ENCODE assay signal across 8 mouse cellular contexts in the genomic region with DNA sequence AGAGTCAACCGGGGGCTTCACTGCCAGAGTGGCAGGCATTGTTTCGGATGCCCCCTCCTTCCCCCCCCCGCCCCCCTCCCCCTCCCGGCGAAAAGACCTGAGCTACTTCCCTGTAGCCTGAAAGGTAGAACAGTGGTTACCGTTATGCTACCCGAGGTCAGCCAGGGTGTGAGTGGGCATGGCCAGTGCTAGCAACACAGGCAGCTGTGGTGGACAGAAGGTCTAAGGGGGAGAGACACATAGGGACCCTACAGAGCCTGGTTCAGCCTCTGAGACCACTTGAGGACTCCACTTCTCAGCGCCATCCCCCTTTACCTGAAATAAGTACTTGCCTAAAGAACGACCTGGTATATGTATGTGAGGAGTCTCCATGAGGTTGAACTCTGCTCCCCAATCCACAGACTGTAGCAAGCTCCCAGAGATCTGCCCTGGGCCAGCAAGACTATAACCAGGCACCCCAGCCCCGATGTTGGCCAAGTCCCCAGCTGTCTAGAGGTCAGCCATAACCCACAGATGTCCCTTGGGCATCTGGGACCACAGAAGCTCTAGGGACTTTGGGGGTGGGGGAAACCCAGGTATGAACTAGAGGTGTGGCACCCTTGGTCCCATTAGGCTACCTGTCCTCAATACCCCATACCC.
DNase-seq lines count a peak whose midpoint lies in the region; ATAC-seq and TF ChIP-seq lines count a peak whose summit lies in the region.

No protein-coding gene starts in this region.

- ATAC-seq in liver, embryonic 16.5 days (ENCODE audit: low read depth), result no peak

- no peaks in the 10 kb centered on the region for H3K36me3 ChIP-seq in thymus, adult 2 months (ENCODE audit: control insufficient read depth, insufficient read depth, low read length)
- H3K36me3 ChIP-seq in liver, embryonic 16.5 days (ENCODE audit: control insufficient read depth, insufficient read depth), result no peaks in the 10 kb centered on the region

- no peaks in the 10 kb centered on the region for H3K9me3 ChIP-seq in liver, embryonic 16.5 days (replicated peaks; ENCODE audit: control insufficient read depth, low read length)

- DNase-seq in adrenal gland, adult 2 months, result peak; percentile 43
- DNase-seq in adrenal gland, postnatal 25 days, result no peak
- DNase-seq in thymus, adult 2 months, result no peak
- no peak for DNase-seq in thymus, postnatal 0 days (ENCODE audit: low spot score)
- DNase-seq in right cerebral cortex, postnatal 10 days (ENCODE audit: low spot score in 2 of 2), result no peak
- DNase-seq in left cerebral cortex, postnatal 4 days, result no peak
- DNase-seq in testis, postnatal 14 days (ENCODE audit: low spot score), result no peak

- 0 out of 2 replicates have a peak overlapping the region, but pooled peaks have one; percentile 29 for H3K4me2 ChIP-seq in liver, embryonic 16.5 days (ENCODE audit: low read depth, low read length)

- 16% methylated on average over 9 of the region's 10 CpGs for WGBS in thymus, adult 2 months
- WGBS in liver, embryonic 16.5 days (ENCODE audit: insufficient replicate concordance), result 27% methylated on average over 10 of the region's 10 CpGs

- TF ChIP-seq POLR2A in thymus, adult 2 months (IDR thresholded peaks at IDR 0.05; ENCODE audit: control insufficient read depth, extremely low read depth, insufficient read depth, low read length, poor library complexity), result no peak

- peak overlapping the region; percentile 56; the same call in 1 of the 2 replicates for H3K27ac ChIP-seq in thymus, adult 2 months (ENCODE audit: control insufficient read depth, insufficient read depth, low read length)
- no peak overlapping the region for H3K27ac ChIP-seq in liver, embryonic 16.5 days (ENCODE audit: low read length)

- TF ChIP-seq CTCF in thymus, adult 2 months (IDR thresholded peaks at IDR 0.05; ENCODE audit: borderline replicate concordance, control insufficient read depth, extremely low read depth, insufficient read depth, low read length, poor library complexity), result no peak

- intact Hi-C loops in left cerebral cortex, postnatal 4 days (cut with DNase I), result no loop called here

- peak overlapping the region; percentile 74 for H3K4me3 ChIP-seq in thymus, adult 2 months (ENCODE audit: control insufficient read depth, insufficient read depth, low read length)
- no peak overlapping the region for H3K4me3 ChIP-seq in liver, embryonic 16.5 days (ENCODE audit: low read depth, low read length)

- H3K4me1 ChIP-seq in thymus, adult 2 months (replicated peaks; ENCODE audit: control insufficient read depth, insufficient read depth, low read length), result peaks cover 32% of the 10 kb centered on the region
- no peaks in the 10 kb centered on the region; the same call in 1 of the 2 replicates for H3K4me1 ChIP-seq in liver, embryonic 16.5 days (ENCODE audit: control insufficient read depth, low read depth, low read length)

- no peak overlapping the region for H3K9ac ChIP-seq in liver, embryonic 16.5 days (ENCODE audit: low read depth, low read length)

- no peaks in the 10 kb centered on the region for H3K27me3 ChIP-seq in thymus, adult 2 months (ENCODE audit: control insufficient read depth, insufficient read depth, low read length)
- peaks cover 23% of the 10 kb centered on the region for H3K27me3 ChIP-seq in liver, embryonic 16.5 days (ENCODE audit: control insufficient read depth, insufficient read depth, low read depth, low read length)
